Mouse (Mus musculus) urinary bladder, adult 18-20 months (tissue): ENCODE results near the gene Corin.

Experiments used
- DNase-seq, 2 experiments: peaks; one replicate each; pipeline ENCODE4 v3.0.0; 2022; ENCODE audit warnings: low spot score in 2 of 2, mixed read lengths in 2 of 2

The Corin gene

DNA sequence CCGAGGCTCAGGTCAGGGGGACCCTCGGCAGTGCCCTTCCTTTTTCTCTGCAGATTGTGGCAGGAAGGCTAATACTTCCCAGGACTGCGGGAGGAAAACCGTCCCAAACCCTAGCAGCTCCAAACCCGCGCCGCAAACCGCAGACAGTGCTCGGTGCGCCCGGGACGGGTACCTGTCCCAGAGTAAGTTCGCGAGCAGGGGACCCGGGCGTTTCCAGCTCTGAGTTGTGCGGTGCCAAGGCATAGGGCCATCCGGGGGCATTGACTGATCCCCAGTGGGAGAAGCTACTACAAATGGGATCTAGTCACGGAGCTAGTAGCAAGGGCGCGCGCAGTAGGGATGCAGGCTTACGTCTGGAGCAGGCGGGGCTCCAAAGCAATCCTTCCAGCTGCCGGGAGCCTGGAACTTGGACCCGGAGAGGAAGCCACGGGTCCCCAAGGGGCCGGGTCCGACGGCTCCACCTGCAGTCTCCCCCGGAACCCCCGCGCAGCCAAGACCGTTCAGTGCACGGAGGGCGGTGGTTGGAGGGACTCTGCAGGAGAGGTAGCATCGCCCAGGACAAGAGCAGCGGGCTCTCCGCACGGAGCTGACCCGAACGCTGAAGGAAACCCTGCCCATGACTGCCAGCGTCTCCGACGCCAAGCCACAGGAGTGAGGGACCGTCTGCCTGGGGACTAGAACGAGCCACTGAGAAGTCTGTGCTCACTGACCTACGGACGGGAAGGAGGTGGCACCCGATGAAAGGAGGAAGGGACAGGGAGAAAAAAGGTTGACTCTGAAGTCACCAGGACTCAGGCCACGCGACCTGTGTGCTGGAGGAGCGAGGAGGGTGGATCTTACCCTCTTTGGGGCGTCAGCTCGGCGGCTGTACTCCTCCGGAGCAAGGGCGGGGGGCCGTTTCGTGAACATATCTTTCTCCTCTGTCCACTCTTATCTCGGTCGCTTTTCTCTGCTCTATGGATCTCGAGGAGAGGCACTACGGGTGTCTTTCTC lies at the start of gene Corin:
TSS of gene Corin (minus strand) at position 943 of the 993 bp plus-strand sequence.
- no peak for DNase-seq

DNA sequence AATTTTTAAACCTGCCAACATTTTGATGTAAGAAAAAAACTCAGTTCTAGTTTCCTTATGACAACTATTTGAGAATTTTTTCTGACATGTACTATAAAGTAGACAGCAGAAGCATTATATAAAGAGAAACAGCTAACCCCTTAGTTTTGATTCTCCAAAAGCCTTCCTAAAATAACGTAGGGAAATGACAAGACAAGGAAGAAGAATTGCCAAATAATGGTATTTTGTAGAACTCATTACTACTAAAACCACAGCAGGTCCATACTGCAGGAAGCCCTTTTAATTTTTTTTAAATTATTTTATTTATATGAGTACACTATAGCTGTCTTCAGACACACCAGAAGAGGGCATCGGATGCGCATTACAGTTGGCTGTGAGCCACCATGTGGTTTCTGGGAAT lies 46.9 kb upstream of the Corin start:
- DNase-seq, result no peak

DNA sequence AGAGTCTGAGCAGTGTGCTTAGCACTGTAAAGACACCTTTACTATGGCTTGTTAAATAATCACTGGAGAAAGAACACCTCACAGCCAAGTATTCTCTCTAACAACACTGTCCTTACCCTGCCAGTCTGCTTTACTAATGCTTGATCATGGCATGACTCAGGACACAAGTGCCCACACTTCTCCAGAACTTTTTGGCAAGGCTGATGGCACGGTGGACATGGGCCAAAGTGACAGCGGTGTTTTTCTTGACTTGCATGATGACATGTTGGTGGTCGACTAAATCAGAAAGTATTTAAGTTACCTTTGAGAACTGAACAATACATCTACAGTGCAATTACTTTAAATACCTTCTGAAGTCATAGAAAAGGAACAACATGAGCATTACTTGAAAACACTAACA lies 24.6 kb upstream of the Corin start:
- DNase-seq, result no peak

DNA sequence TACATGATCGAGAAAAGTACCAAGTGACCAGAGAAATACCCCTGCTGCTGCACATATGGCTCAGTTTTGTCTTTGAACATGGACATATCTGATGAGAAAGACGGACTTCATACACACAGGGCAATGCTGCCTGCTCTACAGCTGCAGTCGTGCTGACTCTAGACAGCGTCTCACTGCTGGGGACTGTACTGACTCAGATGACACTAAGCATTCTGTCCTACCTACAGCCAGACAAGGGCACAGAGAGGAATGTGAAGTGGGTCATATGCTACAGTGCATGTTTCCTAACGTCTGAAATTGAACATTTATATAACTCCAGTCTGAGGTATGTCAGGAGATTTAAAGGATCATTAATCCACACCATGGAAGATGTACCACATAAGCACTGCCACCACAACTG lies 9.5 kb upstream of the Corin start:
- no peak for DNase-seq

DNA sequence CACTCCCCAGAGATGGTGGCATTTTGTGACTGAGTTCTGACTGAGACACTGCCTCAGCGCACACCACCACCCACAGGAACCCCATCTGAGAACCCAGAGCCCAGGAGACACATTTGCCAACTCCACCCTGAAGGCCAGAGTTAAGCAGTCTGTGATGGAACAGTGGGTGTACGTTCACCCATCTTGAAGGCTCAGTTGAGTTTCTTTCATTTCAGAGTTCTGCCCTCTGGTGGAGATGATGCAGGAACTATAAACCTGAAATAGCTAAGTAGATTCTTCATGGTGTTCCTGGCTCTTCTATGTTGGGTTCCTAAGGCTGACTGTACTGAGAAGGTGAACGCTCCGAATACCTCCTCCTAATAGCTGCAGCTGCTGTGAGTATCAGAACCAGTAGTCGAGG lies 1.5 kb upstream of the Corin start:
- no peak for DNase-seq

DNA sequence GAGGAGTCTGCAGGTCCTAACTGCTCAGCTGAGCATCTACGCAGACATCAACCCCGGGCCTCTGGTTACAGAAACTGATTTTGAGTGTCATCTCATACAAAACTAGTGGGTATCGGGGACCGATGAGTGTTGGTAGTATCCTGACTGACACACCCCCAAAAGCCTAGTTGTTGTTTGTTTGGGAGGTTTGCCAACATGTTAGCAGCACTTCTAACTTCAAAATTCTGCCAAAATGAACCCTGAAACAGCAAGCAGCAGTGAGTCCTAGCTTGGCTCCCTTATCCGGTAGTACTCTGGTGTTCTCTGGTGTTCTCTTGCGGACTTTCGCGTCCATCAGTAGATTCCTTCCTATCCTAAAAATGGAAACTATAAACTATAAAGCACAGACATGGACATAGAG lies 1.5 kb downstream of the Corin start:
- no peak for DNase-seq

DNA sequence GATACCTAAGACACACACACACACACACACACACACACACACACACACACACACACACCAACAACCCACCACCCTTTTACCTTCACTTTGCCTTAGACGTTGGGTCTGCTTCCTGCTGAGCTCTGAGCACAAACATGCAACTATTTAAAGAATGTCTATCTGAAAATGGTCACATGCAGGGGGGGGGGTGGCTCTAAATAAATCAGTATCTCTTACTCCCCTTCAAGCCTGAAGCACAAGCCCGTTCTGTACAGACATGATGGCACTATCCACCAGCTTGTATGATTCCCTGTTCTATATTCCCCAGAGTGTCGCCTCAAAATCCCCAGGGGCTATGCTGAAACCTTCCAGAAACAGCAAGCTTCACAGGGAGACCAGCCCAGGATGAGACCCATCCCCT lies 2.5 kb downstream of the Corin start:
- no peak for DNase-seq

DNA sequence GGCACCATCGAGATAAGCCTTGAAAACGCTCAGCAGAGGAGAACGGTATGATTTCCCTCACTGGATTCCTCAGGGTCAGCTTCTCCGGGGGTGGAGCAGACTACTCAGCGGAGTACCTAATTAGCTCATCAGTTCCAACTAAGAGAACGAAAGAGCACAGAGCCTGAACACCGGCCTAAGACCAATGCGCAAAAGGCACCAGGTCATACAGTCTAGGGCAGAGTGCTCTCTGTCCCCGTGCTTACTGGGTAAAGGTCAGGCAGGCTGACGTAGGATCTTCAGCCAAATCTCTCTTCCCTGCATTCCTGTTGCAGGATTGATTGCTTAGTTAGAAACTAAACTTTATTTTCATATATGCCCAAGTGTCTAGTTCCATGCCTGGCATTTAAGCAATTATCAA lies 6.0 kb downstream of the Corin start:
- no peak for DNase-seq

DNA sequence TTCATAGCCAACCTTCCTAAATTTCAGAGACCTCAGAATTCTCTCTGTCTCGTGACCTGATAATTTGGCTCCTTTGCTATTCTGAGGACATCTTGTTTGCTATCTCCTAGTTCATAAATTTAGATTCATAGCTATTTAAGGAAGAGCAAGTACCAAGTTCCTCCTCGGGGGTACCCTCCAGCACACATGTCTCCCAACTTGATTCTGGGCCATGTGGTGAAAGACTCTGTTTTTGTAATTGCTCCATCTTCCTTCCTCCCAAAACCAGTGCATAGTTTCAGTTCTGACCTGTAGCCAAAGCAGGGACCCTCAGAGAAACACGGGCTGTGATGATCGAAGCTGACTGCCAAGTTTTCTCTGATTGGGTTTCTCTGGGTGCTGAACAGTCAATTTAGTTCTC lies 7.5 kb downstream of the Corin start:
- no peak for DNase-seq

DNA sequence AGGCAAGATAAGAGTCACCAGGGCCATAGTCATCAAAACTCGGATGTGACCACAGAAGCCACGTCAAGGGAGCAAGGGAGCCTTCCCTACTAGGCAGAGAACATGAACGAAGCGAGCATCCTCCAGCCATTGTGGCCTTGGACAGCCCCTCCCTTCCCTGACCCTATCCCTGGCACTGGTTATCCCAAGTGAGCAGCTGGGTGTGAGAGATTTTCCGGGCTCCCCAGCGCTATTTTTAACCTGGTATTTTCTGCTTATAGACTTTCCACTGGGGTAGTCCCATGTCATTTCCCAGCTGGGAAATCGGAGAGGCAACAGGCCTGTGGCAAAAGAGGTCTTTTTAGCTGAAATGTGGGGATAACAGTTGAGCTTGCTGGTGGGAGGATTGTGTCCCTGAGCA lies 10.4 kb downstream of the Corin start:
- no peak for DNase-seq

DNA sequence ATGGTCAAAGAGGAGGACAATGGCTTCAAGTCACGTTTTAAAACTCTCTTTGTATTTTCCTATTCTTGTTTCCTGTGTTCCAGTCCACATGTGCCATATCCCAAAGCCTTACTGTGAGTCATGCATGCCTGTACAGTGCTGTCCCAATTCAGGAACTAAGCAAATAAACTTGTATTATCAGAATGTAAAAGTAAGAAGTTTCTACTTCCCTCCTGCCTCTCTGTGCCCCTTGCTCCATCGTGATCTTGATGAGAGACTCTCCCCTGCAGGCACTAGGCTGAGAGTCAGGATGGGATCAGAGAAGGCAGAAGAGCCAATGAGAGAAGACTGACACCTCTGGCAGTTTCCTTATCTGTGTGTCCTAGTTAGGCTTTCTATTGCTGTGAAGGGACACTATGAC lies 13.0 kb downstream of the Corin start:
- DNase-seq, result no peak

DNA sequence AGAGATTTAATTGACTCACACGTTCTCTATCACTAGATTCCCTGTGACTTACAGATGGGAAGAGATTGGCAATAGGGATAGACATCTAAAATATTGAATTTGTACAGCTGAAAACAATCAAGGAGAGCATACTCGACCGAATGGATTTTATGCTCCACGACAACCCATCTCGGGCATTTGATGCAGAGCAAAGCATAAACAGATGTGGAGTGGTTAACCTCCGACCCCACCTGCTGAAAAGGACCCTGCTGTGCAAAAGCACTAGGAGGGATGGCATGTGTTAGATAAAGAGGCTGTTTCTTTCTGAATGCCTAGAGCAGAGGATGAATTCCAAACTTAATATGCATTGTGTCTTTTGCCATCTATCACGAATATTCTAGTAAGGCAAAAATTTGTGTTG lies 23.8 kb downstream of the Corin start:
- DNase-seq, result no peak

DNA sequence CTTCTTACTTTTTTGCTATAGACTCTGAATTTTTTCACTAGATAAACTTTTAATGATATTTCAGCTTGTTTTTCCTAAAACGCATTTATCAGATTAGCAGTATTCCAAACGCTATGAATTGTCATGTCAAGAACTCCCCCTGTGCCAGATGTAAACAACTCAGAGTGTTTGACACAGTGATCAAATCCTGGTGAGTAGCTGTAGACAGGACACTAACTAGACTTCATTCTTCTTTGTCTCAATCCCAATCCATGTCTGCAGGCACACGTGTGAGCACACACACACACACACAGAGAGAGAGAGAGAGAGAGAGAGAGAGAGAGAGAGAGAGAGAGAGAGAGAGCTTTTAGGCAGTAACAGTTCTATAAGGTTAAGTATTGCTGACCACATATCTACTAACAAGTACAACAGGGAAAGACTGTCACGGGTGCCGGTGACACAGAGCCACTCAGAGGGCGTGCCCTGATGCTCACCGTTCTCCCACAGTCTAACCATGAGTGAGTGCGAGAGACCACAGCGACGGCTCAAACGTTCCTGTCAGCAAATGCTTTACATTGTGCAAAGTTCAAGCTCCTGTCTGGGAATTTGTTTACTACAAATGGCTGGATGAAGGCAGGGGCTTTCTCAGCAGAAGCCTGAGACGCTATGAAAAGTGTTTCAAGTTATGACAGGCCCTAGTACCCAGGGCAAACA lies 31.8 kb downstream of the Corin start:
- no peak for DNase-seq

DNA sequence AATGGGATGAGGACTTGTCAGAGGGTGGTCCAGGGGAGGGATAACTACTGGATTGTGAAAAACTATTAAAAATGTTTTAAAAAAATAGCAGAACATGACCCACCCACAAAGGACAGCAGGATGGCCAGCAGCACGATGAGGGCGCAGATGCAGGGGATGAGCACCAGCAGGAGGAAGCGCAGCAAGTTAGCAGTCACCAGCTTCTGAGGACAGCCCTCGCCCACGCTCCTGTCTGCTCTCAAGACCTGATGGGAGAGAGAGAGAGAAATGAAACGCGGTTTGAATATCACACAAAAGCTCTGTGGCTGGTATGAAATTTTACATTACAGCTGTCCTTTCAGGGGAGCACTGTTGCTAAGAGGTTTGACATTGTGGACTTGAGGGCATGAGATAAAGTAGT lies 32.5 kb downstream of the Corin start:
- DNase-seq, result no peak

DNA sequence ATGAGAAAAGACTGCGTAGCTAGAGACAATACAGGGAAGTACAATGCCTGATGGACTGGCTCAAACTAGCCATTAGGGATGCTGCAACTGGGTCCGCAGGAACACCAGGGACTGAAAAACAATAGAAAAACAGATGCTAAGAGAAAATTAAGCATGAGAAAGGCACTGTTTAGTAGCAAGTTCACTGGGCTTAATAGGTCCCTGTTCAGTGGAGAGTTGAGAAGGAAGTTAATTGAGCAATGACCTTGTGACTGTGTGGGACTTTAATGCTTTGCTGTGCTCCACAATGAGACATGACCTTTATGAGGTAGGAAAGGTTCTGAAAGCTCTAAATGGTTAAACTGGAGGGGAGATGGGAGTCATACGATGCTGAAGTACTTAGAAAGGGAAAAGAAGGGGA lies 39.3 kb downstream of the Corin start:
- DNase-seq, result no peak

DNA sequence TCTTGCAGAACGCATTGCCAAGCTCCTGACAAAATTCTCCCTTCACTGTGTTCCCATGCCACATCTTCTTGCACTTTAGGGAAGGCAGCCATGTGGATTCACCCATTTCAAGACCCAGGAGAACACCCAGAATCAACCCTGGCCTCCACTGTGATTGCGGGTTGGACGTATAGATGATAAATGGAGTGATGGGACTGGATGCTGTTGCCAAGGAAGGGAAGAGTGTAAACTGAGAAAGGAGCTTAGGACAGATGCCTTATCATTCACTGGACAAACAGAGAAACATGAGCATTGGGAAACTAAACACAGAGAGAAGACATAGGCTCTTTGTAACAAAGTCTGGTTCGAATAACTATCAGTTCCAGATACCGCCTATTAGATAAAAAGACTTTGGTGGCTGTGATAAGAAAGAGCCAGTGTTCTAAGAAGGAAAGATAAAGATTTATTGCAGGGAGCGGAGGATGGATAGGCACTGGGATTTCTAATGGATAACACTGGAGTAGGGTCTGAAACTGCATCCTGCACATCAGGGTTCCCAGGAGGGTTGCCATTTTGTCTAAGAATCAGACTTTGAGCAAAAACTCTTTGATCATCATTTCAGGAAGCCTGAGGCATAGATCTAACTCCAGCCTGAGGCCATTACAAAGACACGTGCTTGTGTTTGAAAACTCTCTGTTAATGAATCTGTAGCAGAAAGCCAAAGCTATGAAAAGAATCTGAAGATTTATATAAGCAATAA lies 44.7 kb downstream of the Corin start:
- no peak for DNase-seq

DNA sequence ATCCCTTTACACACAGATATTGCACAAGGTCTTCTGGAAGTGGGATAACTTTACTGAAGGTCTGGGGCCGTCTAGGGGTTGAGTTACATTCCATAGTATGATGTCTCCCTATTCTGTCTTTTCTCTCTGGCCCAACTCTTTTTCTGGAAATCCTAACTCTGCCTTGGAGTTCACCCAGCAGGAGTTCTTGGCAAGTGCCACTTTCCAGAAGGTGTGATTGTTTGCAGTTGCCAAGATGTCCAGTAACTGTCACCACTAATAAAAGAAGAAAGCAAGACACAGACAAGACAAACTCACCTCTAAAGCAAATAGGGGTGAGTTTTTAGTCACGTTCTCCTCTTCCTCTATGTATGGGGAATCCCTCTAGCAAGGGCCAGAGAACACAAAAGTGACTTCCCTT lies 50.6 kb downstream of the Corin start:
- DNase-seq, result no peak

DNA sequence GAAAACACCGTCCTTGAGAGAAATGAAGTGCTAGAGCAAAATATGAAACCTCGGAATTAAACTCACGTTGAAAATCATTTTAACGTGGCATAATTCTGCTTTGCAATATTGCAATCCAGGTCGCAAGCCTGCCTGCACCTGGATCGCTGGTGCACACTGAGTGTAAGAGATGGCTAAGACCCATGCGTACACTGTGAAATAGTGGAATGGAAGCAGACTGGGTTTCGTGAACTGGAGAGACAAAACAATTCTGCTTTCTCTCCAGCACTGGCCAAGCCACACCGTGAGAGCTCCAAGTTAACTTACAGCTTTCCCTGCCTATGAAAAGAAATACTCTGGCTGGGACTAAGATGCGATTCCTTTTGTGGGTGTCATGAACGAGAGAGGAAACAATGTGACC lies 51.1 kb downstream of the Corin start:
- DNase-seq, result no peak

DNA sequence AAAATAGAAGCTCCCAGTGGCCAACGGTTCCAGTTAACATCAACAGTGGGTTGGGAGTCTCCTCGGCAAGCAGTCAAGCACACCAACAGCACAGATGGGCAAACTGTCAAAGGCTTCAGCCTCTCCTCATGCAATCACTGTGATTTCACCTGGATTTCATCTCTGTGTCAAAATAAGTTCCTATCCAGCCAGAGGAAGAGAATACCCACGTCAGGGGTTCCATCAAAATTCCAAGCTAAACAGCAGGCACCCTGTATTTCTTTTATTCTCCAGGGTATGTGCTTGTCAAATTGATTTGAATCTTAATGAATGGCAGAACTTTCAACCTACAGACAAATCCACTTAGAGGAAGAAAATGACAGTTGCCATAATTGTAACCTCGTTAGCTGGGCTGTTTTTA lies 51.5 kb downstream of the Corin start:
- no peak for DNase-seq

DNA sequence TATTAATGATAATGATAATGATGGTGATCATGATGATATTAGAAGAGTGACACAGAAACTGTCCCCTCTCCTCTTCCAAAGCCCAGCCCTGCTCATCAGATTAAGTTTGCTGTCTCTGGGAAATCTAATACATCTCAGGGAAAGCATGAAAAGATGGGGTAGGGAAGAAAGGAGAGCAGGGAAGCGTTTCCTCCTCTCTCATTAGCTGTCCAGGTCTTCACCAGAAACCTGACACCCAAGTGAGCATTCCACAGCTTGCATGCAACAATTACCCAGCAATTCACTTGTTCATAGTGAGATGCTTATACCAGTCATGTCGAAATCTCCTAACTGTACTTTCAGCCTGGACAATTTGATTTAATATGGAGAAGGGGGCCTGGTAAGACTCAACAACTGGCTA lies 55.4 kb downstream of the Corin start:
- no peak for DNase-seq

DNA sequence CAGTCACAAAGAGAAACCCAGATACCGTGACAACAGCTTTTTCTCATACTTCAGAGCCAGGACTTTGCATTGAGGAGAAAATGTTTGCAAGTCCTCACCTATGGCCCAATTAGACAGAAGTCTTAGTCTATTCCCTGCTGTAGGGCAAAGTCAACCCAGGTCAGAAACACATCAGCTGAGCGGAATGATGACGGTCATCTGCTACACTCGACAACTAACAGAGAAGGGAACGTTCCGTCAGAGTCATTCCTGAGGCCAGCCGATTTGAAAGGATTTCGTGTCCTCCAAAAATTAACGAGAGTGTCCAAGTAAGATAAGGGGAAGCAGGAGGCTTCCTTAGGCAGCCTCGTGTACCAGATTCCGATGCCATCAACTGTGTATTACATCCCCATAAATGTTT lies 58.2 kb downstream of the Corin start:
- DNase-seq, result no peak

DNA sequence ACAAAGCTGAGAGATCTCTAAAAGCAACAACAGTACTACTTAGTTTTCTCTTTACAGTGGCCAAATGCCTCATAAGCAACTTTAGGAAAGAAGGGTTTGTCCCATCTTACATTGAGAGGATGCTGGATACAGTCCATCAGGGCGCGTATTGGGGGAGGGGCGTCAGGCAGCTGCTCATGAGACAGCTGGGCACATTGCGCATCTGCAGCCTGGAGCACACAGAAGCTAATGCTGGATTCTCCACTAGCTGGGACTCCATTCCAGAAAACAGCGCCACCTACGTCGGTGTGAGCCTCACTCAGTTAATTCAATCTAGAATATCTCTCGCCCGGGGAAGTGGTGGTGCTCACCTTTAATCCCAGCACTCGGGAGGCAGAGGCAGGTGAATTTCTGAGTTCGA lies 60.3 kb downstream of the Corin start:
- no peak for DNase-seq

DNA sequence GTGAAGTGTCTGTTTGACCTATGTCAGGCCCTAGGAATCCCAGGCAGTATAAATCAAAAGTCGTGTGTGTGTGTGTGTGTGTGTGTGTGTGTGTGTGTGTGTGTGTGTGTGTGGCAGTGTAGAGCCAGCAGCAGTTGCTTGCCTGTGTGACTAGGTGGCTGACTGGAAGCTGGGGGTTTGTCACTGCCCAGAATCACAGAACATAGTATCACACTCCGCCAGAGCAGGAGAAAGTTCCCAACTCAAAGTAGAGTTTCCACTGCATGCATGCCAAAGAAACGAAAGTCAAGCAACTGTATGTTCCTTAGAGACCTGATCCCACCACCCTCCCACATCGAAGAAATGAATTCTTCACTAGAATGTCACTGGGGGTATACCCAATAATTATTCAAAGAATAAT lies 61.3 kb downstream of the Corin start:
- no peak for DNase-seq
